Mouse (Mus musculus): ENCODE measurements around the gene Car5a.

GRCm38 (mm10) chr8:121938732-121939131, 6.0 kb downstream of the Car5a start:
- TF ChIP-seq CTCF (IDR thresholded peaks at IDR 0.05; ENCODE audit: low read depth, low read length) (no peak), POLR2AphosphoS5 (IDR thresholded peaks at IDR 0.05; ENCODE audit: insufficient replicate concordance, low read depth, low read length) (no peak), GATA2 (IDR thresholded peaks at IDR 0.05; ENCODE audit: borderline replicate concordance, low read depth, low read length) (no peak), TAL1 (conservative IDR thresholded peaks at IDR 0.05; ENCODE audit: low read depth, low read length) (no peak)
